Mouse (Mus musculus) MEL (cell line): ENCODE data around the gene Bace1. TPM values are rescaled to one million over a fixed set of nuclear protein-coding genes. Genes with fewer than 3 reads are reported as not detected.

Source experiments
- DNase-seq: peaks from one replicate; pipeline ENCODE4 v3.0.0; 2011; ENCODE audit warnings: low read depth, low spot score
- H3K27ac ChIP-seq: 2 replicates; pipeline ENCODE4 v1.5.1; 2012; ENCODE audit warnings: low read depth, mild to moderate bottlenecking, control low read depth, low read length, moderate library complexity; ENCODE audit not compliant: control insufficient read depth
- H3K27me3 ChIP-seq, 2 experiments: fragments of 150-350 bp in 1 of 2; sonication (generic) in 1 of 2; 2 replicates each; pipeline ENCODE4 v1.6.1; 2012; ENCODE audit warnings: low read length in 2 of 2, mild to moderate bottlenecking in 2 of 2, improper control_type of control experiment in 1 of 2, moderate library complexity in 1 of 2; ENCODE audit not compliant: insufficient read depth in 2 of 2, control insufficient read depth in 1 of 2
- H3K36me3 ChIP-seq, 2 experiments: 2 replicates each; pipeline ENCODE4 v1.6.1; 2012 to 2014; ENCODE audit warnings: low read length in 2 of 2, improper control_type of control experiment in 1 of 2, inconsistent platforms in 1 of 2, mild to moderate bottlenecking in 1 of 2; ENCODE audit not compliant: insufficient read depth in 2 of 2, control insufficient read depth in 1 of 2
- H3K4me1 ChIP-seq, 2 experiments: fragments of 150-350 bp in 1 of 2; sonication (generic) in 1 of 2; 2 replicates each; pipeline ENCODE4 v1.6.1; 2012; ENCODE audit warnings: low read length in 2 of 2, improper control_type of control experiment in 1 of 2, mild to moderate bottlenecking in 1 of 2; ENCODE audit not compliant: insufficient read depth in 2 of 2, control insufficient read depth in 1 of 2
- H3K4me3 ChIP-seq, 2 experiments: fragments of 150-350 bp in 1 of 2; sonication (generic) in 1 of 2; 2 replicates each; pipeline ENCODE4 v1.5.1; 2012; ENCODE audit warnings: low read depth in 2 of 2, low read length in 2 of 2, mild to moderate bottlenecking in 2 of 2, moderate library complexity in 2 of 2, control low read depth in 1 of 2, improper control_type of control experiment in 1 of 2; ENCODE audit not compliant: control insufficient read depth in 1 of 2, insufficient read depth in 1 of 2
- H3K79me2 ChIP-seq: 2 replicates; pipeline ENCODE4 v1.6.1; 2012; ENCODE audit warnings: mild to moderate bottlenecking, low read length, moderate library complexity; ENCODE audit not compliant: control insufficient read depth, poor library complexity, insufficient read depth
- H3K9ac ChIP-seq: 2 replicates; pipeline ENCODE4 v1.6.1; 2012; ENCODE audit warnings: low read depth, mild to moderate bottlenecking, control low read depth, low read length, moderate library complexity; ENCODE audit not compliant: control insufficient read depth, poor library complexity, severe bottlenecking
- H3K9me3 ChIP-seq: fragments of 150-350 bp; sonication (generic); replicated peaks from 2 replicates; pipeline ENCODE4 v1.6.1; 2012; ENCODE audit warnings: mild to moderate bottlenecking, low read length, improper control_type of control experiment, moderate library complexity; ENCODE audit not compliant: insufficient read depth
- BHLHE40 ChIP-seq: IDR thresholded peaks from 2 replicates; pipeline ENCODE4 v1.6.1; 2012; ENCODE audit warnings: low read depth, mild to moderate bottlenecking, inconsistent platforms, low read length, improper control_type of control experiment, borderline replicate concordance
- ETS1 ChIP-seq: IDR thresholded peaks from 2 replicates; pipeline ENCODE4 v1.6.1; 2012; ENCODE audit warnings: low read depth, mild to moderate bottlenecking, inconsistent platforms, low read length, improper control_type of control experiment, moderate library complexity
- GABPA ChIP-seq: IDR thresholded peaks from 2 replicates; pipeline ENCODE4 v1.6.1; 2012; ENCODE audit warnings: low read depth, mild to moderate bottlenecking, inconsistent platforms, low read length, improper control_type of control experiment, moderate library complexity
- MXI1 ChIP-seq: IDR thresholded peaks from 2 replicates; pipeline ENCODE4 v1.6.1; 2011; ENCODE audit warnings: mild to moderate bottlenecking, low read depth, low read length, improper control_type of control experiment
- MYB ChIP-seq: IDR thresholded peaks from 2 replicates; pipeline ENCODE4 v1.6.1; 2011; ENCODE audit warnings: mild to moderate bottlenecking, low read depth, low read length, improper control_type of control experiment
- MYC ChIP-seq: IDR thresholded peaks from 2 replicates; pipeline ENCODE4 v1.6.1; 2011; ENCODE audit warnings: low read depth, mild to moderate bottlenecking, low read length, improper control_type of control experiment, moderate library complexity
- NELFE ChIP-seq: IDR thresholded peaks from 2 replicates; pipeline ENCODE4 v1.6.1; 2011; ENCODE audit warnings: low read depth, low read length, improper control_type of control experiment
- POLR2AphosphoS5 ChIP-seq: IDR thresholded peaks from 2 replicates; pipeline ENCODE4 v1.6.1; 2012; ENCODE audit warnings: low read depth, borderline replicate concordance, mild to moderate bottlenecking, inconsistent platforms, low read length, moderate library complexity, mixed read lengths
- SIN3A ChIP-seq: IDR thresholded peaks from 2 replicates; pipeline ENCODE4 v1.6.1; 2012; ENCODE audit warnings: low read length, improper control_type of control experiment, inconsistent platforms
- SMC3 ChIP-seq: IDR thresholded peaks from 2 replicates; pipeline ENCODE4 v1.6.1; 2011; ENCODE audit warnings: low read depth, low read length, improper control_type of control experiment
- TAL1 ChIP-seq: IDR thresholded peaks from 2 replicates; pipeline ENCODE4 v1.6.1; 2012; ENCODE audit warnings: mild to moderate bottlenecking, inconsistent platforms, low read length, moderate library complexity, mixed read lengths
- USF2 ChIP-seq, 2 experiments: IDR thresholded peaks; 2 replicates each; pipeline ENCODE4 v1.6.1; 2011 to 2012; ENCODE audit warnings: improper control_type of control experiment in 2 of 2, low read length in 2 of 2, borderline replicate concordance in 1 of 2, inconsistent platforms in 1 of 2, low read depth in 1 of 2, mild to moderate bottlenecking in 1 of 2; ENCODE audit not compliant: insufficient read depth in 1 of 2
- ZKSCAN1 ChIP-seq: IDR thresholded peaks from 2 replicates; pipeline ENCODE4 v1.6.1; 2012; ENCODE audit warnings: low read depth, mild to moderate bottlenecking, inconsistent platforms, low read length, improper control_type of control experiment, moderate library complexity
- ZMIZ1 ChIP-seq: IDR thresholded peaks from 2 replicates; pipeline ENCODE4 v1.6.1; 2012; ENCODE audit warnings: low read depth, mild to moderate bottlenecking, inconsistent platforms, low read length, improper control_type of control experiment, moderate library complexity
- polyA plus RNA-seq, 2 experiments: library from polyadenylated mRNA; stranded (reverse) in 1 of 2; unstranded in 1 of 2; fragments of >175 nt in 1 of 2; fragments of >200 nt in 1 of 2; gene quantifications; 2 replicates each; pipeline versions ENCODE4 v1.2.1 to v1.2.4; 2012; ENCODE audit warnings: low replicate concordance in 2 of 2, low read depth in 1 of 2; ENCODE audit not compliant: insufficient read length in 2 of 2, insufficient read depth in 1 of 2, missing spikeins in 1 of 2
- total RNA-seq: library from RNA; depleted of rRNA; stranded (reverse); fragments of 300-350 nt; gene quantifications from 2 replicates; pipeline ENCODE4 v1.2.3, GENCODE M21; 2012

Bace1 gene
- total and polyA plus RNA-seq, 3 experiments = 0.27 to 4.0 TPM; not detected in 1

- TF ChIP-seq ZMIZ1 (peak; percentile 55; the same call in 1 of the 2 replicates), USF2 (IDR thresholded peaks at IDR 0.05; ENCODE audit: borderline replicate concordance in 1 of 2, insufficient read depth in 1 of 2, low read depth in 1 of 2, low read length in 2 of 2) (no peak), MYC (no peak)
These were observed 68.1 kb downstream of the Bace1 start, which contains the start of the genes Pcsk7 and Rnf214 (continued) for GRCm38 (mm10) chr9:45906355-45907077.

GRCm38 (mm10) chr9:45907078-45907428 lies 68.7 kb downstream of the Bace1 start:
- TF ChIP-seq TAL1 = no peak
- TF ChIP-seq MXI1 = no peak
- TF ChIP-seq ETS1 = no peak
- TF ChIP-seq POLR2AphosphoS5 = no peak
- TF ChIP-seq NELFE = peak; percentile 7; the same call in 1 of the 2 replicates
- TF ChIP-seq SIN3A = no peak
- TF ChIP-seq MYC = no peak
- H3K79me2 ChIP-seq = peaks cover 15% of the 10 kb centered on the region
- DNase-seq = peak; percentile 50
- H3K9ac ChIP-seq = peak overlapping the region; percentile 97
- peaks cover 0 to 5% of the 10 kb centered on the region in 2 experiments; a peak in 2 of 4 replicates for H3K36me3 ChIP-seq
- H3K9me3 ChIP-seq = no peaks in the 10 kb centered on the region
- peaks cover 3 to 8% of the 10 kb centered on the region in 2 experiments for H3K4me1 ChIP-seq
- peak overlapping the region; percentile 97 to 99 for H3K4me3 ChIP-seq
- peak overlapping the region; percentile 23 for H3K27ac ChIP-seq
- H3K27me3 ChIP-seq = no peaks in the 10 kb centered on the region

- no peak overlapping the region for H3K4me3 ChIP-seq
- DNase-seq = no peak
- H3K9me3 ChIP-seq = no peaks in the 10 kb centered on the region
- TF ChIP-seq ETS1 (no peak), ZKSCAN1 (no peak), MYB (no peak), GABPA (no peak), BHLHE40 (no peak), SMC3 (no peak), NELFE (no peak)
- peaks cover 12% of the 10 kb centered on the region for H3K79me2 ChIP-seq
- peaks cover 0 to 2% of the 10 kb centered on the region in 2 experiments; a peak in 3 of 4 replicates for H3K36me3 ChIP-seq
- no peak overlapping the region for H3K9ac ChIP-seq
- peaks cover 0 to 8% of the 10 kb centered on the region in 2 experiments; a peak in 3 of 4 replicates for H3K4me1 ChIP-seq
- H3K27ac ChIP-seq = no peak overlapping the region
- no peaks in the 10 kb centered on the region for H3K27me3 ChIP-seq
These were observed 72.6 kb downstream of the Bace1 start for GRCm38 (mm10) chr9:45910995-45911394.
